Mouse (Mus musculus) left cerebral cortex, adult 11 months (tissue): ENCODE measurements at regions not wholly inside any gene's neighbourhood (a gene's known extent, or its start where the extent isn't known, plus 50 kb on each side); places are given as distances from the start of the nearest gene placed in this dataset.
"Not testable (repeated sequence)": the region's sequence is repeated elsewhere in the genome, so short reads cannot be mapped to it uniquely, and the experiment has no call there.

Source experiments
- DNase-seq: peaks from one replicate; pipeline ENCODE4 v3.0.0; 2022; ENCODE audit warnings: low spot score

DNA sequence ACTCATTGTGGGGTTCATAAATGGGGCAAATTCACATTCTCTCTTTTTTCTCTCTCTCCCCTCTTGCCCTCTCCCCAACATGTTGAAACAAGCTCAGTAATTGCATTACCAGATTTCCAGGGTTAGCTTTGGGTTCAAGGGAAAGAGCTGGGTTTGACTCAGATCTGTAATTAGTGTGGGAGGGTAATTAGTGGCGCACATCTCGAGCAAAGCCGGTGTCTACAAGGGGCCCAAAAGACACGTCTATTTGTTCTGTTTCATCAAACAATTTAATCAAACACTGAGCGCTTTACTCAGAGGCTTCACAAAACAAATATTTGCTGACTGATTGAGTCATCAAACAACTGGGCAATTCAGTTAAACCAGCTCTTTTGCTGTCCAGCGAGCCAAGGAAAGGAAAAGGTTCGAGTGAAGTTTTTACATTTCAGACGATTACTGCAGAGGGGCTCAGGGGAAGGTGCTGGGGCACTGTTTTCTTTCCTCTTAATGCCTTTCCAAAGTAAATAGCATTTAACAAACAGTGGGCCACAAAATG is 193.6 kb upstream of the Six2 start:
- no peak for DNase-seq

DNA sequence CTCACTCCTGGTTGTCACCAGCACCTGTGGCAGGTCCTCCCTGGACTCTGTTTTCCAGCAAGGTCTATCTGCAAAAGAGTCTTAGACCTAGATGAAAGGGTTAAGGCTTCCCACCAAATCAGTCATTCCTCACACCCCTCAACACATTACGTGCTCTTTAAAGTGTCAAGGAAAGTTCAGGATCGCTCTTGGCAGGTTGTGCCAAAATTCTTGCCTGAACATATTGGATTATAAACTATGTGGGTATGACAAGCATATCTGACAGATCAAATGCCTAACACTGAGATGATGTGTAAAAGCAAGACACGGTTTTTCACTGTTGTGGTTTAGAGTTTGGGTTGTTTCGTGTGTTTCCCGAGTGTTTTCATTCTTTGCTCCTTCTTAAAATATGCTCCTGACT is 193.0 kb upstream of the Six2 start:
- no peak for DNase-seq

- no peak for DNase-seq
Observed at GRCm38 (mm10) chr17:85877426-85877825, 189.4 kb upstream of the Six2 start.

DNA sequence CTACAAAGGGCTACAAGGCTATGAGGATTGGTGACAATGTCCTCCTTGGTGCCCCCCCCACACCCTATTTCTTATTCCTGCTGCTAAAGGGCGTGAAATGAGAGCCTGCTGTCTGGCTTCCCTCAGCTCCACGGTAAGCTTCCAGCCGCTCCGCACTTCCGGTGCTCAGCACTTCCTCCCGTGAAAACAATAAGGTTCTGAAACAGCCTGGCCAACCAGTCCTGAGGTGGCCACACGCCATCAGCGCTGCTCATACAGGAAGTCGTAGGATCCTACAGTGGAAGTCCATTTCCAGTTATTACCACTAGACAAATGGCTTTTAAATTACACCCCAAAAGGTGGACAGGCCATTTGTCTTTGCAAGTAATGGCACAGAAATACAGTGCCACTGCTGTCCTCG is 188.8 kb upstream of the Six2 start:
- no peak for DNase-seq

DNA sequence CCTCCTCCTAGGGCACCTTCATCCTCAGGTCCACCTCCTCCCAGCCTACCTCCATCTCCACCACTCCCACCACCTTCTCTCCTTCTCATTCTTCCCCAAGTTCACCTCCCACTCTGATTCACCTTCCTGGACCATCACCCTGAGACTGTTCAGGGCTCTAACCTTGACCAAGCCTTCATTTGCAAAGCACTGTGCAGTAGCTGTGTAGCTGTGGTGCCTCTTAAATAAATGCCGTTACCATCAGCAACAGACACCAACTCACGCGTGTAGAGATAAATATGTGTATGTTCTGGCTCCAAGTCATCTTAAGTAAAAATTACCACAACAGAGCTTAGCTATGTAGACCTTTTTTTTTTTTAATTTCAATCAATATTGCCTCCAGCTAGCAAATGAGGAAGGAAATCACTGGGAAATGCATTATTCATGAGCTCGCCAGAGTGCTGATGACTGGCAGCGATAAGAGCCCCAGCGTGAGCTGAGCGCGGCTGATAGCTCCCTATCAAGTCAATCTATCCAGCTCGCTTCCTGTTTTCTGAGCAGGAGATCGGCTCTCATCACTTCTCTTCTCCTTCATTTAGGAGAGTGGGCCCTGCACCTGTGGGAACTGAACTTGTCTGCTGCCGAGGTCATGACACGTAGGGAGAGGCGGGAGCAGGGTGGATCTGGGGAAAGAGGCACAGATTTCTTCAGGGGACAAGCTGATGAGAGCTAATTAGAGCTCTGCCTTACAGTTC is 185.9 kb upstream of the Six2 start:
- no peak for DNase-seq

- peak; percentile 11 for DNase-seq
Observed at GRCm38 (mm10) chr17:85872903-85873413, 184.9 kb upstream of the Six2 start.

- no peak for DNase-seq
Observed at GRCm38 (mm10) chr17:85870406-85870805, 182.3 kb upstream of the Six2 start.

- no peak for DNase-seq
Observed at GRCm38 (mm10) chr17:85869179-85869578, 181.1 kb upstream of the Six2 start.

DNA sequence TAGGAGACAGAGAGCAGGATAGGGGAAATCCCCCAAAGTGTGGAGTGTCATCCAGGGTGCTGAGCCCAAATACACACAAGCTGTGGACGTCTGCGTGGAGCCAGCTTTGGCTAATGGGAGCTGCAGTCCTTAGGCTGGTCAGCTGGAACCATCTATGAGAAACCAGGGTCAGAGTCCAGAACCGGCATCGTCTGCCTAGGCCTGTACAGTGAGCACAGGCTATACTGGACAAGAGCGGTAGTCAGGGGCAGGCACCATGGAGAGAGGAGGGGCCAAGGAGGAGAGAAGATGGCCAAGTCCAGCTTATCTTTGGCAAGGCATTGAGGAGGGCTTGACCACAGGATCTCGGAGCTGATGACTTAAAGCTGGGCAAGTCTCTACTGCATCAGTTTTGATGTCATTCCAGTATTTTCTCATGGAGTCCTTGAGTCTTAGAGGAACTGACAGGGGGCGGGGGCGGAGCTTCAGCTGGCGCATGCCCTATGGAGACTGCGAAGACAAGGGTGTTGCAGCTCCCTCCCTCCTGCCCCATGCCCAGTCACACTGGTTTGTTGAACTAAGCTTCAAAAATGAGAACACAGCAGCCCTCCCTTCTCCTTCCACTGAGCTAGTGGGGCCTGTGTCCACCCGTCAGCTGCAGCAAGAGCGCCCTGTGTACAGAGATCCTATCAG is 180.0 kb upstream of the Six2 start:
- no peak for DNase-seq

GRCm38 (mm10) chr17:85866581-85866980 is 178.5 kb upstream of the Six2 start:
- no peak for DNase-seq

DNA sequence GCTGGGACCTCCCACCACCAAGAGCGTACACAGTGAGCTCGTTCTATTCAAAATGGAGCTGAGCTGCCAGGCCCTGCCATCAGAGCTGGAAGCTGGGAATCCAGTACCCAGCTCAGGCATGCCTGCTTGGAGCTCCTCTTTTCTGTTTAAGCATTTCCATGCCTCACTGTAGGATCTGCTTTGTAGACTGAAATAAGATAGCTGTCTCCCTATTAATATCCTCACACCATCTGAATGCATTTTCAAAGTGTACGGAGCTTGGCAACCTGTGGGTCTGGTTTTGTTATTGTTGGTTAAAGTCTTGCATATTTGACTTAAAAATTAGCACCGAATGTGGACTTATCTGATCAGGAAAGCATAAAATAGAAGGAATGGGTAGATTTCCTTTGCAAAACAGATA is 177.9 kb upstream of the Six2 start:
- DNase-seq = no peak

DNA sequence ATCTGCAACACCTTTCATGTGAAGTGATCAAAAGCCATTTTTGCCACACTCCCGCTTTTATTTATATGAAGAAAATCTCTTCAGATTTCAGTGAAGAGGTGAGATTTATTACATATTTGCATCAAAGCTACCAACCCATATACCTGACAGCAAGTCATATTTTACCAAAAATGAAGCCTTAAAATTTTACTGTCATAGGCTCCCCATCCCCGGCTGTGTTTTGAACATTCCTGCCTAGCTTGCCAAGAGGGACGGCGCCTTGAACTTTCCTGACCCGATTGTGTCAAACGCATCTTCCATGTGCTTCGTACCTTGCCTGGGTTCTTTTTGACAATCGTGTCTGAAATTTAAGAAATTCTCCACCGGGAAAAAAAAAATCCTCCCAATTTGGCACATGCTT is 173.3 kb upstream of the Six2 start:
- no peak for DNase-seq

DNA sequence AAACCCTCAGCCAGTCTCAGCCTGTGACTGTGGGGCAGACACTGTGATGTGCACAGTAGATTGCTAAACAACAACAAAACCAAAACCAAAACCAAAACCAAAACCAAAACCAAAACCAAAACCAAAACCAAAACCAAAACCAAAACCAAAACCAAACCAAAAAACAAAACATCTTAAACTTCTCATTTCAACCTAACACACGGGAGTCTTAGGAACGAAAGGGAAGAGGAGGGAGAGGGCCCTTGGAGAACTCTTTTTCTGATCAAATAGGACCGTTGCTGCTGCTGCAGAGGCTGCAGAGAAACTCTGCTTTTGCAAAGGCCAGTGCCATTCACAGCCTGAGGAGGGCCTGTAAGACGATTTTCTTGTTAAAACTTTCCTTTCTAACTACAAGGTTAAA is 172.7 kb upstream of the Six2 start:
- DNase-seq = no peak

GRCm38 (mm10) chr17:85859926-85860707 is 172.0 kb upstream of the Six2 start:
- DNase-seq = no peak

DNA sequence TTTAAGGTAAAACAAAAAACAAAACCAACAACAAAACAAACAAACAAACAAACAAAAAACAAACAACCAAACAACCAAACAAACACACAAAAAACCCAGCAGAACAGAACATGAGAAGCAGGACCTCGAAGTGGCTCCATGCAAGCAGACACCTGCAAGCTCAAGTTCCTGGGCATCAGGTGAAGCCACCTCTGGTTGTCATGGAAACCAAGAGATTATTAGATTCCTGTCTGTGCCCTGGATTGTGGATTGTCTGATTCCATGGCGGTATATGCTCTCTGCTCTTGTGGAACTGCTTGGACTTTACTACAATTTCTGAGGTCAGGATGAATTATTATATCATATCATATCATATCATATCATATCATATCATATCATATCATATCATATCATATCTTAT is 170.4 kb upstream of the Six2 start:
- no peak for DNase-seq

- DNase-seq = peak; percentile 28
Observed at GRCm38 (mm10) chr17:85857705-85858472, 169.8 kb upstream of the Six2 start.

DNA sequence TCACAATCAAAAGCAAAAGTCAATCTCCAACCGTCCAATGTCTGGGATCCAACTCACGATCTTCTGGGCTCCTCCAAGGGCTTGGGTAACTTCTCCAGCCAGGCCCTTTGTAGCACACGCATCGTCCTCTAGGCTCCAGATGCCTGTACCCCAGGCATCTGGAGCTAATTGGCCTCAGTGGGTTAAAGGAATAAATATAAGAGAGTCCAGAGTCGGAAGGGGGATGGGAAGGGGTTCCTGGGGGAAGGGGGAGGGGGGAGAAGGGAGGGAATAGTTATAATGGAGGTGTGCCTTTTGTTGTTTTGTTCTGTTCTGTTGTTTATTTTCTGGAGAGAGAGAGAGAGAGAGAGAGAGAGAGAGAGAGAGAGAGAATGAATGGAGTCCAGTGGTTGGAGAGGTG is 168.8 kb upstream of the Six2 start:
- not testable (repeated sequence) for DNase-seq

DNA sequence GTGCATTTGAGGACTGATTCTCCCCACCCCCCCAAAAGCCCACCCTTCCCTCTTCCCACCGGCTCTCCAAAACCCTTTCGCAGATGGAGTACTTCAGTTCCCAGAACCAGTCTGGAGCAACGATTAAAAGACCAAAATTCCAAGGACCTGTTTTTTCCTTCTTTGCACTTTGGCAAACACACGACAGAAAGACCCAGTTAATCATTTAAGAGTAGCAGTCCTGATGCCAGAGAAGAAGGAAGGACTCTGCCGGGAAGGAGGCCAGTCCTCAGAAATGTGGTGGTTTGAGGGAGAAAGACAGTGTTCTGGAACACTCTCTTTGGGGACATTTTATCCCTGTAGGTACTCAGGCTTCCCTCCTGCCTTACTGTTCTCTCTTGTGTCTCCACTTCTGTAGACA is 165.1 kb upstream of the Six2 start:
- no peak for DNase-seq

GRCm38 (mm10) chr17:85848526-85848925 is 160.5 kb upstream of the Six2 start:
- DNase-seq = no peak

DNA sequence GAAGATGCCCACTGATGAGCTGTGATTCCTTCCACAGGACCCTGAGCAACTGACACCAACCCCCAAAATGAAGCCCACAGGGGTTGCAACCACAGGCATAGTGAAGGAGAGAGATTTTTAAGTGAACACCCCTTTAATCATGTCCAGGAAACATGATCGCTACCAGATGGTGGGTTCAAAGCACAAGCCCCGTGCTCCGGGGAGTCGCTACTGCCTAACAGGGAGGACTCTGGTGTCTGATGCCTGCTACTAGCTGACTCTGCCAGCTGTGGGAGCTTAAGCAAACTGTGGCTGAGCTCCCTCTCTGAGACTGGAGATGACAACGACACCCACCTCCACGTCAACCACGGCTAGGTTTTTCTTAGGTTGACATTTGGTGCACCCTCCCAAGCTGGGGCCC is 159.7 kb upstream of the Six2 start:
- DNase-seq = no peak

DNA sequence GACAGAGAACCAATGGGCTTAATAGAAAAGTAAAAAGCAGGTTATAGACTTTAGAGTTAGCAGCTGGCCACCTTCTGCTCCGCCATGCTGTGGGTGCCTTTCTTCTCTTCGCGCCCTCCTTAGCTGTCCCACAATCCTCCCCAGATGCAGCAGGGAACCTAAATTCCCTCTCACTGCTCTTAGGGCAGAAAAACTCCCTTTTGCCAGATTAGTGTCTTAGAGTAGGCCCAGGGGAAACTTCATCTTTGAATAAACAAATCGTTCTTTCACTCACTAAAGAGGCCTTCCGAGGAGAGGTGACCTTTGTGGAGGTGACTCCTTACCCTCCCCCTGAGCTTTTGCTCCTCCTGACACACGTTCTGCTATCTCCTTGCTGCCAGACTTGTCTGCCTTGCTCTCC is 157.0 kb upstream of the Six2 start:
- DNase-seq = no peak

GRCm38 (mm10) chr17:85844486-85844885 is 156.4 kb upstream of the Six2 start:
- no peak for DNase-seq
